Mouse (Mus musculus): ENCODE results near the gene Ppa1. TPM values are rescaled to one million over a fixed set of nuclear protein-coding genes. Genes with fewer than 3 reads are reported as not detected.
A peak's percentile ranks its signal among the peaks of the same experiment; 100 is the strongest.
"Not testable (repeated sequence)": the region's sequence is repeated elsewhere in the genome, so short reads cannot be mapped to it uniquely, and the experiment has no call there.

The Ppa1 gene
- polyA plus RNA-seq, 1 experiment from 2014 or later, result 196 TPM

GRCm38 (mm10) chr10:61614311-61614710 is 34.0 kb upstream of the Ppa1 start:
- Histone ChIP-seq H3K4me3 (ENCODE audit: low read depth, low read length) (no peak overlapping the region), H3K36me3 (ENCODE audit: control insufficient read depth, insufficient read depth, low read length) (no peaks in the 10 kb centered on the region), H3K4me1 (ENCODE audit: control insufficient read depth, insufficient read depth, low read length) (no peaks in the 10 kb centered on the region), H3K9me3 (ENCODE audit: control insufficient read depth, low read length) (no peaks in the 10 kb centered on the region; the same call in 1 of the 2 replicates), H3K27me3 (ENCODE audit: control insufficient read depth, insufficient read depth, low read length) (no peaks in the 10 kb centered on the region), H3K4me2 (ENCODE audit: low read depth, low read length) (no peak overlapping the region), H3K9ac (replicated peaks; ENCODE audit: low read depth, low read length) (no peak overlapping the region), H3K27ac (ENCODE audit: low read depth, low read length) (no peak overlapping the region)
- no peak for ATAC-seq (ENCODE audit: low read depth)
- 88% methylated on average over 7 of the region's 7 CpGs for WGBS

DNA sequence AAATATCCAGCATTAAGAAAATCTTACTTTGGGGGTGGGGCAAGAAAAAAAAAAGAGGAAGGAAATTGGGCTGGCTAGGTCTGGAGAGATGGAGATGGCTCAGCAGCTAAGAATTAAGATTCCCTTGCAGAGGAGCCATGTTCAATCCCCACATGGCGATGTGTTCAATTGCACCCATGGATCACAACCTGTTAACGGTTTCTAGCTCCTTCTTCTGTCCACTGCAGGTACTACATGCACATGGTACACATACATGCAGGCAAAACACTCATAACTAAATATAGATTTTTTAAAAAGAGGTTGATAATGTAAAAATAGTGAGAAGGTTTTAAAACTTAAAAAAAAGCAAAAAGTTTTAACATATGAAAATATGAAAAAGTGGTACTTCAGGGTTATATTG is 29.8 kb upstream of the Ppa1 start:
- H3K36me3 ChIP-seq (ENCODE audit: control insufficient read depth, insufficient read depth, low read length), result no peaks in the 10 kb centered on the region
- H3K27me3 ChIP-seq (ENCODE audit: control insufficient read depth, insufficient read depth, low read length), result no peaks in the 10 kb centered on the region
- H3K4me2 ChIP-seq (ENCODE audit: low read depth, low read length), result no peak overlapping the region
- H3K9me3 ChIP-seq (ENCODE audit: control insufficient read depth, low read length), result no peaks in the 10 kb centered on the region; the same call in 1 of the 2 replicates
- no peak overlapping the region for H3K4me3 ChIP-seq (ENCODE audit: low read depth, low read length)
- no peak overlapping the region for H3K9ac ChIP-seq (replicated peaks; ENCODE audit: low read depth, low read length)
- no peaks in the 10 kb centered on the region for H3K4me1 ChIP-seq (ENCODE audit: control insufficient read depth, insufficient read depth, low read length)
- WGBS, result 76% methylated on average over 2 of the region's 2 CpGs
- no peak overlapping the region for H3K27ac ChIP-seq (ENCODE audit: low read depth, low read length)
- no peak for ATAC-seq (ENCODE audit: low read depth)

DNA sequence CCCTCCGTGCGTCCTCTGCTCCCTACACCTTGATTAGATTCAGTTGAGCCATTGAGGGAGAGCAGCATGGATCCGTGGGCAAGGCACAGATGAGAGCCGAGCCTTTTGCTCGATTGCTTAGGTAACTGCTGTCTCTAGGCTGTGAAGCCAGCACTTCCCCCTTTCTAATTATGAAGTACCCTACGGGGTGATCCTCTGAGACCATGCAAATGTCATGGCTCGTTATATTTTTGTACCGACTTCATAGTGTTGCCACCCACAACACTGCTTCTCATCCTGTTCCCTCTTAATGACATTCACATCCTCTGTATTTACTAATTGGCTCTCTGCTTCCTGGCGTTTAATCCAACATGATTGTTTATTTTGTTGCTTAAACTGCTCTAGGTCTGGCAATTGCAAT is 26.7 kb upstream of the Ppa1 start:
- H3K9me3 ChIP-seq (ENCODE audit: control insufficient read depth, low read length), result no peaks in the 10 kb centered on the region; the same call in 1 of the 2 replicates
- no peak for ATAC-seq (ENCODE audit: low read depth)
- H3K27me3 ChIP-seq (ENCODE audit: control insufficient read depth, insufficient read depth, low read length), result peaks cover 3% of the 10 kb centered on the region; the same call in 1 of the 2 replicates
- no peaks in the 10 kb centered on the region for H3K36me3 ChIP-seq (ENCODE audit: control insufficient read depth, insufficient read depth, low read length)
- H3K4me1 ChIP-seq (ENCODE audit: control insufficient read depth, insufficient read depth, low read length), result peaks cover 4% of the 10 kb centered on the region; the same call in 1 of the 2 replicates
- H3K9ac ChIP-seq (replicated peaks; ENCODE audit: low read depth, low read length), result no peak overlapping the region
- H3K4me3 ChIP-seq (ENCODE audit: low read depth, low read length), result no peak overlapping the region
- 59% methylated on average over 9 of the region's 9 CpGs for WGBS
- H3K4me2 ChIP-seq (ENCODE audit: low read depth, low read length), result no peak overlapping the region
- H3K27ac ChIP-seq (ENCODE audit: low read depth, low read length), result no peak overlapping the region

DNA sequence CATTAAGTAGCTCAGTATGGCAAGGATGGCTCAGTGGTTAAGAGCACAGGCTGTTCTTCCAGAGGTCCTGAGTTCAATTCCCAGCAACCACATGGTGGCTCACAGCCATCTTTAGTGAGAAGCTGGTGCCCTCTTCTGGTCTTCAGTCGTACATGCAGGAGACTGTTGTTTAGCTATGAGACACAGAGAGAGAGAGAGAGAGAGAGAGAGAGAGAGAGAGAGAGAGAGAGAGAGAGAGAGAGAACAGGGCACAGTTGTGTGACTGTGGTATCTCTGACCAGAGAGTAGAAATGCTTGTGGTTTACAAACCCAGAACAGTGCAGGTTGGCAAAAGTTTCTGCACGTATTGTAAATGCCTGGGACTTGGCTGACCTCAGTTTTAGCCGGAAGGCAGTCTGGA is 24.5 kb upstream of the Ppa1 start:
- H3K4me3 ChIP-seq (ENCODE audit: low read depth, low read length); H3K36me3 ChIP-seq (ENCODE audit: control insufficient read depth, insufficient read depth, low read length); H3K9ac ChIP-seq (replicated peaks; ENCODE audit: low read depth, low read length); H3K27me3 ChIP-seq (ENCODE audit: control insufficient read depth, insufficient read depth, low read length); H3K4me2 ChIP-seq (ENCODE audit: low read depth, low read length); H3K9me3 ChIP-seq (ENCODE audit: control insufficient read depth, low read length); H3K4me1 ChIP-seq (ENCODE audit: control insufficient read depth, insufficient read depth, low read length); H3K27ac ChIP-seq (ENCODE audit: low read depth, low read length); ATAC-seq (ENCODE audit: low read depth): not testable (repeated sequence)
- 75% methylated on average over 3 of the region's 3 CpGs for WGBS

DNA sequence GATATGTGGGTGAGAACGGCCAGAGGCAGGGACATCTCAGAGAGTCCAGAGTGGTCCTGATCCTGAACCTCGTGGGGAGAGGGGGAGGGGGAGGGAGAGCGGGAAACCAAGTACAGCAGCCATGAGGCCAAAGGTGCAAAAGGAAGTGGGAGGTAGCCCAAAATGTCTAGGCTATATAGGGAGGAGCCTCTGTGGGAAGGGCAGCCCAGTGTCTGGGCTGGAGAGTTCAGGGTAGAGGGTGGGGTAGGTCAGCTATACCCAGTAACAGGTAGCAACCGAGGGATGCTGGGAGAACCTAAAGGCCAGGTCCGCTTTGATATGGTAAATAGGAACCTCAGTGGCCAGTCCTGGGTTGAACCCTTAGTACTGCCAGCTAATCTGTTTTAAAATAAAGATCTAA is 23.6 kb upstream of the Ppa1 start:
- H3K36me3 ChIP-seq (ENCODE audit: control insufficient read depth, insufficient read depth, low read length), result no peaks in the 10 kb centered on the region
- WGBS, result 25% methylated on average over 5 of the region's 5 CpGs
- no peaks in the 10 kb centered on the region for H3K9me3 ChIP-seq (ENCODE audit: control insufficient read depth, low read length)
- ATAC-seq (ENCODE audit: low read depth), result no peak
- H3K9ac ChIP-seq (replicated peaks; ENCODE audit: low read depth, low read length), result no peak overlapping the region
- H3K4me2 ChIP-seq (ENCODE audit: low read depth, low read length), result peak overlapping the region; percentile 76; the same call in 1 of the 2 replicates
- H3K4me3 ChIP-seq (ENCODE audit: low read depth, low read length), result no peak overlapping the region
- H3K4me1 ChIP-seq (ENCODE audit: control insufficient read depth, insufficient read depth, low read length), result peaks cover 4% of the 10 kb centered on the region; the same call in 1 of the 2 replicates
- no peak overlapping the region for H3K27ac ChIP-seq (ENCODE audit: low read depth, low read length)
- H3K27me3 ChIP-seq (ENCODE audit: control insufficient read depth, insufficient read depth, low read length), result peaks cover 3% of the 10 kb centered on the region; the same call in 1 of the 2 replicates

- no peaks in the 10 kb centered on the region for H3K36me3 ChIP-seq (ENCODE audit: control insufficient read depth, insufficient read depth, low read length)
- H3K4me3 ChIP-seq (ENCODE audit: low read depth, low read length), result peak overlapping the region; percentile 36
- H3K4me2 ChIP-seq (ENCODE audit: low read depth, low read length), result peak overlapping the region; percentile 76
- H3K4me1 ChIP-seq (ENCODE audit: control insufficient read depth, insufficient read depth, low read length), result peaks cover 4% of the 10 kb centered on the region; the same call in 1 of the 2 replicates
- H3K27ac ChIP-seq (ENCODE audit: low read depth, low read length), result no peak overlapping the region; the same call in 1 of the 2 replicates
- H3K9ac ChIP-seq (replicated peaks; ENCODE audit: low read depth, low read length), result peak overlapping the region; percentile 39; the same call in 1 of the 2 replicates
- WGBS, result 4% methylated on average over 72 of the region's 74 CpGs
- H3K9me3 ChIP-seq (ENCODE audit: control insufficient read depth, low read length), result no peaks in the 10 kb centered on the region
- peak; percentile 78 for ATAC-seq (ENCODE audit: low read depth)
- H3K27me3 ChIP-seq (ENCODE audit: control insufficient read depth, insufficient read depth, low read length), result peaks cover 3% of the 10 kb centered on the region; the same call in 1 of the 2 replicates
These were observed 22.7 kb upstream of the Ppa1 start for GRCm38 (mm10) chr10:61625381-61626257.

DNA sequence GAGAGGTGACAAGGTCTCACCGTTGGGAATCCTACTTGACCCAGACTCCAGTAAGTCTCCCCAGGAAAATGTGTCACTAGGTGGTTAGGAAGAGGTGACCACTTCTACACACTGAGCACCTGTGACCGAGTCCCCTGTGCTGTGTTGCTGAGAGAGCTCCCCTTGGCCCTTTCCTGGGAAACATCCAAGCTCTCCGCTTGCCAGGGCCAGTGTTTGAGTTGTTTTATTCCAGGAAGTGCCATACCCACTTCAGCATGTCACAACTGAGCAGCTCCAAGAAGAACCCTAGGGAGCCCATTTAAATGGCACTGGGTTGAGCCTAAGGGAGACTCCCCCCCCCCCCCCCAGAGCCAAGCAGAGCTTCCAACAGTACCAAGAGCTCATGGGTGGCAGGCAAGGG is 21.8 kb upstream of the Ppa1 start:
- no peaks in the 10 kb centered on the region for H3K9me3 ChIP-seq (ENCODE audit: control insufficient read depth, low read length)
- H3K4me1 ChIP-seq (ENCODE audit: control insufficient read depth, insufficient read depth, low read length), result peaks cover 4% of the 10 kb centered on the region; the same call in 1 of the 2 replicates
- no peak for ATAC-seq (ENCODE audit: low read depth)
- no peak overlapping the region for H3K4me2 ChIP-seq (ENCODE audit: low read depth, low read length)
- no peaks in the 10 kb centered on the region for H3K36me3 ChIP-seq (ENCODE audit: control insufficient read depth, insufficient read depth, low read length)
- 83% methylated on average over 3 of the region's 3 CpGs for WGBS
- peaks cover 3% of the 10 kb centered on the region; the same call in 1 of the 2 replicates for H3K27me3 ChIP-seq (ENCODE audit: control insufficient read depth, insufficient read depth, low read length)
- H3K27ac ChIP-seq (ENCODE audit: low read depth, low read length), result no peak overlapping the region
- no peak overlapping the region for H3K9ac ChIP-seq (replicated peaks; ENCODE audit: low read depth, low read length)
- no peak overlapping the region for H3K4me3 ChIP-seq (ENCODE audit: low read depth, low read length)

DNA sequence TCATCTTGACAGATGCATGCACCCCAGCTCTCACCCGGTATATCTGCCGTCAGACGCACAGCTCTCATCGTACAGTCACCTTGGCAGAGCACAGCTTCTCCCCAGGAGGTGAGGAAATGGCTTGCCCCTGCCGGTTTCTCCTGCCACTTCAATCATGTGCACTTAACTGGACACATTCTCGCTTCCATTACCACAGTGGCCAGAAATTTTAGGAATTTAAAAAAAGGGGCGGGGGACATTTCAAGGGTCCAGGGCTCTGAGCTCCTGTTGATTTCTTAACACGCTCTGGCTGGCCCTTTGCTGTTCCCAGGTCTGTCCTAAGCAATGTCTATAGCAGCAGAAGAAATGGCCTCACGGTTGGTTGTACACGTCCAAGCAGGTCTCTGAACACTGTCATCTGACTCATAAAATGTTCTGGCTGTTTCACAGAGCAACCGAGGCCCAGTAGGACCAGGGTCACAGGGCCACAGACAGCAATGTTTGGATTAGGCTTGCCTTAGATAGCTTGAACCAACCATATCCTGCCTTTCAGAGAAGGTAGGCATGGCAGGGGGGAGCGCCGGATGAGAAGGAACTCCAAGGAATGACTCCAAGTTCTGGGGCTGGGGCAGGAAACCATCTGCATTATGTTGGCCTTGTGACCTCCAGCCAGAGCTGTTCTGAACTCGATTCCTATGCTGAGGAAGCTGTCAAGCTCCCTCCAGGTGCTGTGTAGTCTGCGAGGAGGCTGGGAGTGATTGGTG is 21.0 kb upstream of the Ppa1 start:
- H3K9ac ChIP-seq (replicated peaks; ENCODE audit: low read depth, low read length), result no peak overlapping the region
- H3K27me3 ChIP-seq (ENCODE audit: control insufficient read depth, insufficient read depth, low read length), result peaks cover 3% of the 10 kb centered on the region; the same call in 1 of the 2 replicates
- H3K4me2 ChIP-seq (ENCODE audit: low read depth, low read length), result no peak overlapping the region
- H3K27ac ChIP-seq (ENCODE audit: low read depth, low read length), result no peak overlapping the region
- 76% methylated on average over 15 of the region's 15 CpGs for WGBS
- peaks cover 4% of the 10 kb centered on the region; the same call in 1 of the 2 replicates for H3K4me1 ChIP-seq (ENCODE audit: control insufficient read depth, insufficient read depth, low read length)
- no peak for ATAC-seq (ENCODE audit: low read depth)
- H3K4me3 ChIP-seq (ENCODE audit: low read depth, low read length), result no peak overlapping the region
- H3K36me3 ChIP-seq (ENCODE audit: control insufficient read depth, insufficient read depth, low read length), result no peaks in the 10 kb centered on the region
- no peaks in the 10 kb centered on the region for H3K9me3 ChIP-seq (ENCODE audit: control insufficient read depth, low read length)

GRCm38 (mm10) chr10:61627938-61628250 is 20.5 kb upstream of the Ppa1 start:
- Histone ChIP-seq H3K27me3 (ENCODE audit: control insufficient read depth, insufficient read depth, low read length) (peaks cover 3% of the 10 kb centered on the region; the same call in 1 of the 2 replicates), H3K9ac (replicated peaks; ENCODE audit: low read depth, low read length) (no peak overlapping the region), H3K9me3 (ENCODE audit: control insufficient read depth, low read length) (no peaks in the 10 kb centered on the region), H3K27ac (ENCODE audit: low read depth, low read length) (no peak overlapping the region), H3K4me2 (ENCODE audit: low read depth, low read length) (no peak overlapping the region), H3K4me3 (ENCODE audit: low read depth, low read length) (no peak overlapping the region), H3K36me3 (ENCODE audit: control insufficient read depth, insufficient read depth, low read length) (no peaks in the 10 kb centered on the region), H3K4me1 (ENCODE audit: control insufficient read depth, insufficient read depth, low read length) (peaks cover 4% of the 10 kb centered on the region; the same call in 1 of the 2 replicates)
- 84% methylated on average over 4 of the region's 4 CpGs for WGBS
- no peak for ATAC-seq (ENCODE audit: low read depth)
